11 mouse cellular contexts compared by ENCODE assay signal in genomic region chr5:111006272-111007135, GRCm38 (mm10).
DNase-seq lines count a peak whose midpoint lies in the region; ATAC-seq and TF ChIP-seq lines count a peak whose summit lies in the region.
"Had no signal": no experiment of that assay in that cellular context is flagged by ENCODE, and none has a peak within 500 bp of the region (broad histone marks: within the 10 kb centered on the region; RNA-seq: fewer than 3 reads in every experiment).

No protein-coding gene starts in this region.

- H3K27ac ChIP-seq in heart, embryonic 10.5 days: peak overlapping the region; percentile 60; the same call in 1 of the 2 replicates
- peak overlapping the region; percentile 39 for H3K27ac ChIP-seq in heart, postnatal 0 days (ENCODE audit: low read depth)
- H3K27ac ChIP-seq in neural tube, embryonic 15.5 days (replicated peaks): peak overlapping the region; percentile 71

- H3K9ac ChIP-seq in heart, postnatal 0 days (replicated peaks; ENCODE audit: low read depth, low read length): no peak overlapping the region
- H3K9ac ChIP-seq in neural tube, embryonic 15.5 days (replicated peaks): no peak overlapping the region

- H3K36me3 ChIP-seq in heart, embryonic 10.5 days: peaks cover 13% of the 10 kb centered on the region; the same call in 1 of the 2 replicates
- no peaks in the 10 kb centered on the region for H3K36me3 ChIP-seq in heart, postnatal 0 days (replicated peaks; ENCODE audit: control insufficient read depth, insufficient read depth, low read length)
- no peaks in the 10 kb centered on the region for H3K36me3 ChIP-seq in neural tube, embryonic 15.5 days

- no peak for DNase-seq in heart, embryonic 10.5 days (ENCODE audit: low spot score)
- no peak for DNase-seq in heart, postnatal 4 days
- DNase-seq in embryo, embryonic 11 days: peak; percentile 54
- peak; percentile 34 for DNase-seq in heart, postnatal 0 days (ENCODE audit: low spot score)
- no peak for DNase-seq in left cerebral cortex, adult 8-10 months (ENCODE audit: low spot score in 2 of 2)
- DNase-seq in adrenal gland, postnatal 14 days: no peak
- DNase-seq in spleen, adult 12 weeks (ENCODE audit: low spot score): no peak
- DNase-seq: adrenal gland, adult 2 months; lung, postnatal 36 days had no signal

- 61% methylated on average over 14 of the region's 14 CpGs for WGBS in heart, embryonic 10.5 days
- 47% methylated on average over 14 of the region's 14 CpGs for WGBS in heart, postnatal 0 days
- 40% methylated on average over 14 of the region's 14 CpGs for WGBS in neural tube, embryonic 15.5 days

- ATAC-seq in heart, postnatal 0 days (ENCODE audit: insufficient read depth, low read depth): peak; percentile 31; the same call in 1 of the 2 replicates
- ATAC-seq in neural tube, embryonic 15.5 days (ENCODE audit: low FRiP score): peak; percentile 78

- 0 out of 2 replicates have a peak overlapping the region, but pooled peaks have one; percentile 16 for H3K4me2 ChIP-seq in heart, postnatal 0 days (ENCODE audit: low read depth, low read length)
- H3K4me2 ChIP-seq in neural tube, embryonic 15.5 days: no peak overlapping the region

- H3K27me3 ChIP-seq in heart, embryonic 10.5 days (ENCODE audit: insufficient read depth, poor library complexity, severe bottlenecking): no peaks in the 10 kb centered on the region
- no peaks in the 10 kb centered on the region for H3K27me3 ChIP-seq in heart, postnatal 0 days (ENCODE audit: control insufficient read depth, insufficient read depth, low read length)
- H3K27me3 ChIP-seq in neural tube, embryonic 15.5 days (replicated peaks): no peaks in the 10 kb centered on the region

- H3K9me3 ChIP-seq in heart, embryonic 10.5 days: 0 out of 2 replicates have a peak, but pooled peaks cover 5% of the 10 kb centered on the region
- no peaks in the 10 kb centered on the region for H3K9me3 ChIP-seq in heart, postnatal 0 days (replicated peaks; ENCODE audit: control insufficient read depth, low read length)
- no peaks in the 10 kb centered on the region for H3K9me3 ChIP-seq in neural tube, embryonic 15.5 days (replicated peaks)

- peaks cover 30% of the 10 kb centered on the region for H3K4me1 ChIP-seq in heart, embryonic 10.5 days
- peaks cover 24% of the 10 kb centered on the region for H3K4me1 ChIP-seq in heart, postnatal 0 days (ENCODE audit: control insufficient read depth, insufficient read depth)
- peaks cover 54% of the 10 kb centered on the region for H3K4me1 ChIP-seq in neural tube, embryonic 15.5 days

- TF ChIP-seq EP300 in heart, postnatal 0 days (IDR thresholded peaks at IDR 0.05; ENCODE audit: low read depth): no peak

- no peak for TF ChIP-seq CTCF in heart, postnatal 0 days (IDR thresholded peaks at IDR 0.05; ENCODE audit: low read depth)

- no peak overlapping the region for H3K4me3 ChIP-seq in heart, embryonic 10.5 days
- H3K4me3 ChIP-seq in heart, postnatal 0 days (ENCODE audit: low read depth, low read length): no peak overlapping the region
- no peak overlapping the region for H3K4me3 ChIP-seq in neural tube, embryonic 15.5 days (replicated peaks)
- H3K4me3 ChIP-seq: erythroblast, embryonic 14.5 days had no signal

Comparison
In these comparisons a context has a peak if more than half of its experiments do, and no peak if none do; other contexts are left out.
1. DNase-seq: peak in embryo, embryonic 11 days (single experiment) and heart, postnatal 0 days (single experiment); none in heart, embryonic 10.5 days (single experiment), heart, postnatal 4 days (single experiment), left cerebral cortex, adult 8-10 months (0 of 2), adrenal gland, postnatal 14 days (single experiment) and spleen, adult 12 weeks (single experiment).
2. Peak in every context shown above with its lines, with median percentiles within 50 percentile points of each other: H3K27ac ChIP-seq.